Mouse (Mus musculus): ENCODE measurements at regions not wholly inside any gene's neighbourhood (a gene's known extent, or its start where the extent isn't known, plus 50 kb on each side); places are given as distances from the start of the nearest gene placed in this dataset.

DNA sequence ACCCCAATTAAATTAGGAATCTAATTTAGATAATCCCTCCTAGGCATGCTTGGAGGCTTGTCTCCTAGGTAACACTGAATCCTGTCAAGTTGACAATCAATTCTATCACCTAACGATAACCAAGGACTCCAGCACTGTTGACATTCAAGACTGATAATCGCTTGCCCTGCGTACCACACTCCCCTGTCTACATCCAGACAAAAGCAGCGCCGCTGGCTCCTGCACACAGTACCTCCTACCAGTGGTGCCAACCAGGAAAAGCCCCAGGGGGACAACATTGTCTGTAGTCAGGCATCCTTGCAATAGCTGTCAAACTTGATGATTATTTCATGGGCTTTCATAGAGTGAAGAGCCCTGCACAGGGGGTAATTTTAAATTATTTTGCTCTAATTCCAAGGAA is 253.4 kb upstream of the Prok2 start:
- DNase-seq = no peak

GRCm38 (mm10) chr6:99978164-99978746 is 252.1 kb upstream of the Prok2 start:
- DNase-seq = no peak

GRCm38 (mm10) chr6:99976144-99976543 is 250.0 kb upstream of the Prok2 start:
- no peak for DNase-seq

DNA sequence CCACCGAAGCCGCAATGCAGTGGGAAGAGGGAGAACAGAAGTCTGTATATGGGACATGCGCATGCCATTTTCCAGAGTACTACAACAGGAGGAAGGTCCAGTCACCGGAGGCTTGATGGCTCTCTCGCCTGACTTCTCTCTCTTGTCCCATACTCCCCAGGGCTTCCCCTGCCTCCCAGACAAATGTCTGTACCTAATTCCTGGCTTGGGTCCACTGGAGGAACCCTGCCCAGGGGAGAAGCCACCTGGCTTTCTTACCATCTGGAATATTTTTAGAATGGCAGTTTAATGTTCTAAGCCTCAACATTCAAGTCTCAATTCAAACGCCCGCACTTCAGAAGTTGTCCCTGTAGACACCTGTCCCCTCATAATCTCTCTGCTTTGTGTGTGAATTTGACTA is 249.3 kb upstream of the Prok2 start:
- DNase-seq = no peak

GRCm38 (mm10) chr6:99974464-99974863 is 248.3 kb upstream of the Prok2 start:
- peak; percentile 53 for DNase-seq

DNA sequence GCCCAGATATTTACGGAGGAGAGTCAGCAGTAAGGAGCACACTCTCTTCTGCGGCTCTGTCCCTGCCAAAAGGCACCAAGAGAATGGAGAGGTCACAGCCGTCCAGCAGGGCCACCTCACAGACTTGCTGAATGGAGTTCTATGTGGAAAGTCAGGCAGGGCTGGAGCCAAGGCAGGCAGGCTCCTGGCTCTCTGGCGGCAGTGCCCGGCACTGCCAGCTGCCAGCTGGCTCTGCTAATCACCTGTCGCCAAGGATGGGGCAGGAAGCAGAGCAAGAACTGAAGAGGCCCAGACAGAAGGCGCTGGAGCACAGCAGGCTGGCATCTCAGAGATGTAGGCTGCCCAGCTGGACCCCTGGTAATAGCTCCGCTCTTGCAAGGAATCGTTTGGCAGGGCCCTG is 245.2 kb upstream of the Prok2 start:
- no peak for DNase-seq

DNA sequence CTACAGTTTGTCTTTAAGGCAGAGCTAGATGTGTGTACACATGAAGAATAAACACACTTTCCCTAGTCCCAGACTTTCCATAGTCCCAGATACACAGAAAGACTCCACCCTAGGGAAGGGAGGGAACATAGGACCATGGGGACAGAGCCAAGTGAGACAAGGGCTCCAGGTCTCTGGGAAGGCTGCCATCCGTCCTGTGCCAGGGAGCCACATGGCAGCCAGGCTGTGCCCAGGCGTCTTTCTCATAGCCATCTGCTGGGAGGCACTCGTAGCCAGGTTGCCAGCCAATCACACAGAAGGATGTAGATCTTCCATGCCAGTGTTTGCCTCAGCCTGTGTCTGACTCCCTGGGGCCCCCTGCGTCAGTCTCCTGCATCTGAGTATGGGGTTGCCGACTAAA is 242.7 kb upstream of the Prok2 start:
- DNase-seq = no peak

DNA sequence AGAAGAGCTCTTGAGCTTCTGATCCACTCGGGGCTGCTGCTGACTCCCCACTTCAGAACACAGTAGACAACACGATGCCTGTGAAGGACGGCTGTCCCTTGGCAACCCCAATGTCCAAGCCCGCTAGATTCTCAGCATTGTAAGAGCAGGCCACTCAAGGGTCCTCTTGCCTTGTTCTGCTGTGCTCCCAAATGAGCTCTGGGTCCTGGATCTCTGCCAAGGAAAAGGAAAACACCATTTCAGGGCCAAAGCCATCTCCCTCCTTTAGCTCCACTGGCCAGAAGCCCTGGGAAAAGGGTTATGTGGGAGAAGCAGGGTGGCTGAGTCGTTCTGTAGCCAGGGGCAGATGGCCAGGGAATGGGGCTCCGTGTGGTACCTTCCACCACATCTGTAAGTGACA is 241.3 kb upstream of the Prok2 start:
- DNase-seq = peak; percentile 21

GRCm38 (mm10) chr6:99964540-99964939 is 238.3 kb upstream of the Prok2 start:
- no peak for DNase-seq

DNA sequence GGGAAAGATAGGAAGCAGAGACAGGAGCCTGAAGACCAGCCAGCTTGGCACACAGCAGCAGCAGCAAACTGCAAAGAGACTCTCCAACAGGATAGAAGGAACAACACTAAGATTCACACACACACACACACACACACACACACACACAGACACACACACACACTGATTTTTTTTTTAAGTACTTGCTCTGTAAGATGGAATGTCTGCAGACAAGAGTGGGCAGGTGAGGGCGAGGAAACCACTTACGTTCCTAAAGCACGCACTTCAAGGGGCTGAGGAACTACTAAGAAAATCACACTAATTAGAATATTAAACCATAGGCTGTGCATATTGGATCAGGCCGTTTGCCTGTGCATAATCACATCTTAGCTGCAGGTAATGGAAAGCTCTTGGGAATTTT is 237.8 kb upstream of the Prok2 start:
- DNase-seq = no peak

DNA sequence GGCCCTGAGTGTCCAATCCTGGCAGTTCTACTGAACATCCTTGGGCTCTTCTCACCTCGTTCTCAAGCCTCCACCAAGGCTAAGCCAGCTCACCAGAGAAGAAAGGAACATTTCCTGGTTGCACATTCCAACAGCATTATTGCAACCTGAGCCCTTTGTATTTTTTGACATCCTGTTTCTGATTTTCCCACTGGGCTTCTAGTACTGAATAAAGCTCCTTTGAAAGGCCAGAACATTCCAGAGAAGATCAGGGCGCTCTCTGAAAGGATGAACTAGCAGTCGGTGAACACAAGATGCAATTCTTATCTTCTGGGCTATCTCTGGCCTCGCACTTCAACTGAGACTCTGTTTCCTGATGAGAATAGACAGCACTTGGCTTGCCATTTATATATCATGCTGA is 233.2 kb upstream of the Prok2 start:
- no peak for DNase-seq

- peak; percentile 51 for DNase-seq
Observed at GRCm38 (mm10) chr6:99954832-99955830, 228.9 kb upstream of the Prok2 start.

DNA sequence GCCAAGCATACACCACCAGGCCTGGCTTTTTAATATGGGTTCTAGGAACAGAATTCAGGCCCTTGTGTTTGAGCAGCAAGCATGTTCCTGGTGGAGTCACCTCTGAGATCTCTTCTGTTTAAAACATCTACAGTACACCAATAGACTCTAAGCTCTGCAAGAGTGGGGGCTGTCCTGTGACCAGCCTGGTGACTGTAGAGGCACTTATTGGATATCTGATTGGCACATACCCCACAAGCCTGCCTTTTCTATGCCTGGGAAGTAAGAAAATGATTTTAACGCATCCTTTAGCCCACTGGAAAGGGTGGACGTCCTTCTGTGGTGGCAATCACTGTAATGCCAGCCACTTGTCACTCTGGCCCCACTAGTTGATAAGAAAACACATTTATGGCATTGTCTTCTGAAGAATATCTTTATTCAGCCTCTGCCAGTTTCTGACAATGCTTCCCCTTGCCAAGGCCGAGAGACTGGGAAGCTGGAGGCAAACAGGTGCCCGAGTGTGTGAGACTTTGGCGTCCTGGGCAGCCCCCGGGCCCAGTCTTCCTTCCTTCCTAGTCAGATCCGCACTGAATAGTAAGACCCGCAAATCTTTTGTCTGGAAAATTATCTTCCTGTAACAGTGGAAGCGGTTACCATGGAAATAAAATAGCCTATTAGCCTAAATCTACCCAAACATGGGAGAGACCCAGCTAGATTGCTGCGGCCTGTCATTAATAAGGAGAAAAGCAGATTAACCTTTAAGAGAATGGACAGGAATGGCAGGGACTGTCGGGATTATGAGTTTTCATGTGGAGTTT is 228.0 kb upstream of the Prok2 start:
- no peak for DNase-seq

- no peak for DNase-seq
Observed at GRCm38 (mm10) chr6:99950811-99951210, 224.6 kb upstream of the Prok2 start.

GRCm38 (mm10) chr6:99946917-99947316 is 220.7 kb upstream of the Prok2 start:
- DNase-seq = no peak

DNA sequence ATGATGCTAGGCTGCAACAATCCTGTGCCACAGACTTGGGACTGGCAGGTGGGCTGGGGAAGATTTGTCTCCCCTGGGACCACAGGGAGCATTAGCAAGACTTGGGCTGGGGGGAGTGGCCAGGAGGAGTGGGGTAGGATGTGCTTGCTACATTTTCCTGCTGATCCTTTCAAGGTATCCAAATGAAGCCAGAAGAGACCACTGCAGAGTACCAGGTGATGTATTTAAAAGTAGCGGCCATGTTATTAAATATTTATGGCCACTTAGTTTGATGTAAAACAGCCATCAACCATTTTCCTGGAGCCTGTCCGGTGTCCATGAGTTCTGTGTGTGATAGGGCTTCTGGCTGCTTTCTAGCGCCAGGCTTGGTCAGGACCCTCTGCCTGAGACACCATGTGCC is 220.3 kb upstream of the Prok2 start:
- no peak for DNase-seq

GRCm38 (mm10) chr6:99945691-99946090 is 219.5 kb upstream of the Prok2 start:
- no peak for DNase-seq

DNA sequence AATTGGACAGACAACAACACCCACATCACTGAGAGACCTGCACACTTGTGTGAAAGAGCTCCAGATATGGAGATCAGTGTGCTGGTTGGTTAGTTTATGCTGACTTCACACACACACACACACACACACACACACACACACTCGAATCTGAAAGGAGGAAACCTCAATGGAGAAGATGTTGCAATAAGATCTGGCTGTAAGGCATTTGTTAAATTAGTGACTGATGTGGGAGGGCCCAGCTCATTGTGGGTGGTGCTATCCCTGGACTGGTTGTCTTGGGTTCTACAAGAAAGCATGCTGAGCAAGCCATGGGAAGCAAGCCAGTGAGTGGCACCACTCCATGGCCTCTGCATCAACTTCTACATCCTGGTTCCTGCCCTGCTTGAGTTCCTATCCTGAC is 216.8 kb upstream of the Prok2 start:
- DNase-seq = no peak

- no peak for DNase-seq
Observed at GRCm38 (mm10) chr6:99940118-99940517, 213.9 kb upstream of the Prok2 start.

DNA sequence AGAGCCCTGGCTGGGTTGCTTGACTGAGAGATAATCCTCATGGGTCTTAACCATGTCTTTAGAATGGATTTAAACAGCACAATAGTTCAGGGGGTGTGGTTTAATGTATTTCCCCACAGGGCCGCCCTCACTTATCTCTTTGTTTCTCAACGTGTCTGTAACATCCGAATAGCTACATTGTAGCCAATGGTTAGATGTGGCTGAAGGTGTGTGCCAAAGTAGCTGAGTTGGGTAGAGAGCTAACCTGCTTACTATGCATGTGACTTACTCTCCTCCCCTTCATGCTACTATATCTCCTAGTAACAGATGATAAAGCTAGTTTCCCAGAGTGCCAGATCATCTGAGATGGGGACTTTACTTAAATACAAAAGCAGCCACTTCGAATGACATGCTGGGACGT is 213.2 kb upstream of the Prok2 start:
- no peak for DNase-seq

DNA sequence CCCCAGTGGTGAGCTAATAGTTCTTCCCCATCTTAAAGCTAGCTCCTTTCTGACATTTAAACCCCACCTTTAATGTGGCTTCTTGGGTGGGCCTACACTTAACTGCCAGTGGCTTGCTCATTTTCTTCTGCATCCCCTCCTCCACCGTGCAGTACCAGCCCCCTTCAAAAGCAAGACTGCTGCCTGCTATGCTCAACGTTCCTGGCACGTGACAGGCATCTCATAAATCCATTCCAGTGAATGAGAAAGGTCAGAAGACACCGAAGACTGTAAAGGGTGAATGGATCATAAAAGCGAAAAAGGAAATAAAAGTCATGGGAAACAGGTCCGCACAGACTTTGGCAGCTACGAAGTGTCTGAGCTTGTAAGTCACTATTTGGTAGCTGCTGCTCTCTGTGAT is 212.8 kb upstream of the Prok2 start:
- no peak for DNase-seq

DNA sequence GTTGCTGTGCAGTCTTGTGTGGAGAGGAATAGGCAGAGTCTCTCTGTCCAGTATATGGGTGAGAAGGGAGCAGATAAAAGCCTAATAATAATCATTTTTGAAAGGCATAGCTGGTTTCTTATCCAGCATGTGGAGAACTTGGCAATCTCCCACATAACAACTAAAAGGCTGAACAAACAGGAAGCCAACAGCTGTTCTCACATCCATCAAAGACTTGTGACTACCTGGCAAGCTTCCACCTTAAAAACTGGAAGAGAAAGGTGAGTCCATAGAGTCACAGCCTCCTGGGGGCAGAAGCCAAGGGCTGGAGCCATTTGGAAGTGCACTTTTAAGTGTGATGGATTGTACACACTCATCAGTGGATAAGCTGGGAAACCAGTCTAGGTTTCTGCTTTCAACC is 210.5 kb upstream of the Prok2 start:
- DNase-seq = peak; percentile 50

GRCm38 (mm10) chr6:99935373-99935772 is 209.2 kb upstream of the Prok2 start:
- DNase-seq = no peak

GRCm38 (mm10) chr6:99934394-99934793 is 208.2 kb upstream of the Prok2 start:
- peak; percentile 71 for DNase-seq
